Mouse (Mus musculus) myocyte (in vitro differentiated cells): ENCODE data around the gene Atp6v1g3. TPM values are rescaled to one million over a fixed set of nuclear protein-coding genes. Genes with fewer than 3 reads are reported as not detected.

Source experiments
- H3K27me3 ChIP-seq: one replicate; pipeline ENCODE4 v1.6.1; 2011; ENCODE audit not compliant: control insufficient read depth, insufficient read depth, insufficient read length
- H3K36me3 ChIP-seq: one replicate; pipeline ENCODE4 v1.6.1; 2011; ENCODE audit not compliant: control insufficient read depth, insufficient read depth
- H3K4me2 ChIP-seq: one replicate; pipeline ENCODE4 v1.6.1; 2011; ENCODE audit warnings: low read depth, control low read depth
- H3K4me3 ChIP-seq: one replicate; pipeline ENCODE4 v1.5.1; 2011; ENCODE audit warnings: mild to moderate bottlenecking, control low read depth, moderate library complexity
- H3K79me2 ChIP-seq: one replicate; pipeline ENCODE4 v1.6.1; 2011; ENCODE audit not compliant: control insufficient read depth, insufficient read depth
- H3ac ChIP-seq: one replicate; pipeline ENCODE4 v1.6.1; 2011; ENCODE audit not compliant: control insufficient read depth, insufficient read length
- CEBPB ChIP-seq: IDR thresholded peaks from 2 replicates; pipeline ENCODE4 v1.6.1; 2011; ENCODE audit warnings: mild to moderate bottlenecking, moderate library complexity; ENCODE audit not compliant: poor library complexity, insufficient read depth, severe bottlenecking
- E2F4 ChIP-seq: IDR thresholded peaks from one replicate; pipeline ENCODE4 v1.6.1; 2011; ENCODE audit warnings: mild to moderate bottlenecking, control low read depth, moderate library complexity; ENCODE audit not compliant: insufficient read depth
- MAX ChIP-seq: IDR thresholded peaks from one replicate; pipeline ENCODE4 v1.6.1; 2011; ENCODE audit warnings: low read depth, mild to moderate bottlenecking, control low read depth
- MYOD1 ChIP-seq, 3 experiments: IDR thresholded peaks; one replicate each; pipeline ENCODE4 v1.6.1; 2011; ENCODE audit warnings: control low read depth in 2 of 3, low read depth in 2 of 3, mild to moderate bottlenecking in 2 of 3, moderate library complexity in 1 of 3; ENCODE audit not compliant: insufficient read length in 2 of 3, control insufficient read depth in 1 of 3
- MYOG ChIP-seq, 3 experiments: IDR thresholded peaks; one replicate each; pipeline ENCODE4 v1.6.1; 2011; ENCODE audit warnings: control low read depth in 2 of 3, low read depth in 2 of 3, mild to moderate bottlenecking in 2 of 3; ENCODE audit not compliant: insufficient read length in 2 of 3, control insufficient read depth in 1 of 3, insufficient read depth in 1 of 3
- POLR2A ChIP-seq: IDR thresholded peaks from one replicate; pipeline ENCODE4 v1.6.1; 2011; ENCODE audit warnings: low read depth, mild to moderate bottlenecking, control low read depth, moderate library complexity; ENCODE audit not compliant: insufficient read length
- POLR2AphosphoS2 ChIP-seq: IDR thresholded peaks from one replicate; pipeline ENCODE4 v1.6.1; 2011; ENCODE audit warnings: low read depth, control low read depth; ENCODE audit not compliant: insufficient read length
- REST ChIP-seq: IDR thresholded peaks from one replicate; pipeline ENCODE4 v1.6.1; 2011; ENCODE audit warnings: mild to moderate bottlenecking, control low read depth, moderate library complexity; ENCODE audit not compliant: insufficient read depth, insufficient read length
- SRF ChIP-seq: IDR thresholded peaks from one replicate; pipeline ENCODE4 v1.6.1; 2011; ENCODE audit warnings: low read depth; ENCODE audit not compliant: control insufficient read depth, insufficient read length
- TCF12 ChIP-seq: IDR thresholded peaks from one replicate; pipeline ENCODE4 v1.6.1; 2011; ENCODE audit warnings: mild to moderate bottlenecking, control low read depth; ENCODE audit not compliant: poor library complexity, insufficient read depth, severe bottlenecking
- TCF3 ChIP-seq: IDR thresholded peaks from one replicate; pipeline ENCODE4 v1.6.1; 2011; ENCODE audit warnings: low read depth, control low read depth; ENCODE audit not compliant: insufficient read length
- USF1 ChIP-seq: IDR thresholded peaks from one replicate; pipeline ENCODE4 v1.6.1; 2011; ENCODE audit warnings: low read depth, mild to moderate bottlenecking, control low read depth, moderate library complexity
- polyA plus RNA-seq: library from polyadenylated mRNA; unstranded; fragments of >200 nt; fragmentation: generic; extraction: Trizol; gene quantifications from one replicate; pipeline ENCODE4 v1.2.1, GENCODE M21; 2012; ENCODE audit warnings: missing spikeins

Atp6v1g3 gene
- polyA plus RNA-seq, 1 experiment: 0.02 TPM

- Histone ChIP-seq H3K79me2 (no peaks in the 10 kb centered on the region), H3K4me2 (peak overlapping the region; percentile 59), H3K36me3 (no peaks in the 10 kb centered on the region), H3K27me3 (no peaks in the 10 kb centered on the region), H3K4me3 (no peak overlapping the region), H3ac (no peak overlapping the region)
- TF ChIP-seq TCF3: no peak
- peak in 1 of 3 experiments; percentile 71 for TF ChIP-seq MYOG (IDR thresholded peaks at IDR 0.05; ENCODE audit: control insufficient read depth in 1 of 3, insufficient read depth in 1 of 3, insufficient read length in 2 of 3, low read depth in 2 of 3)
- TF ChIP-seq POLR2AphosphoS2: no peak
- TF ChIP-seq E2F4: no peak
- TF ChIP-seq SRF: no peak
- TF ChIP-seq REST: no peak
- TF ChIP-seq MAX: no peak
- TF ChIP-seq MYOD1 (IDR thresholded peaks at IDR 0.05; ENCODE audit: control insufficient read depth in 1 of 3, insufficient read length in 2 of 3, low read depth in 2 of 3): no peak
Measured at GRCm38 (mm10) chr1:138245103-138245502, 28.4 kb upstream of the Atp6v1g3 start.

- no peak for TF ChIP-seq USF1
- no peak for TF ChIP-seq MYOD1 (IDR thresholded peaks at IDR 0.05; ENCODE audit: control insufficient read depth in 1 of 3, insufficient read length in 2 of 3, low read depth in 2 of 3)
- TF ChIP-seq SRF: no peak
- H3K4me3 ChIP-seq: no peak overlapping the region
- H3K36me3 ChIP-seq: no peaks in the 10 kb centered on the region
- peak overlapping the region; percentile 59 for H3K4me2 ChIP-seq
- no peaks in the 10 kb centered on the region for H3K27me3 ChIP-seq
- no peaks in the 10 kb centered on the region for H3K79me2 ChIP-seq
- H3ac ChIP-seq: no peak overlapping the region
Measured at GRCm38 (mm10) chr1:138245533-138245932, 28.0 kb upstream of the Atp6v1g3 start.

GRCm38 (mm10) chr1:138246438-138247164 lies 26.9 kb upstream of the Atp6v1g3 start:
- Histone ChIP-seq H3K79me2 (no peaks in the 10 kb centered on the region), H3K4me2 (no peak overlapping the region), H3ac (no peak overlapping the region), H3K4me3 (no peak overlapping the region), H3K27me3 (no peaks in the 10 kb centered on the region), H3K36me3 (no peaks in the 10 kb centered on the region)
- no peak for TF ChIP-seq CEBPB
- no peak for TF ChIP-seq SRF
- TF ChIP-seq TCF3: no peak
- no peak for TF ChIP-seq USF1
- no peak for TF ChIP-seq POLR2A
- TF ChIP-seq E2F4: no peak

GRCm38 (mm10) chr1:138247699-138248483 lies 25.6 kb upstream of the Atp6v1g3 start:
- TF ChIP-seq TCF3: no peak
- no peak for TF ChIP-seq POLR2AphosphoS2
- TF ChIP-seq E2F4: no peak
- TF ChIP-seq POLR2A: no peak
- TF ChIP-seq SRF: no peak
- no peak for TF ChIP-seq USF1
- TF ChIP-seq CEBPB: no peak
- TF ChIP-seq MYOD1 (IDR thresholded peaks at IDR 0.05; ENCODE audit: control insufficient read depth in 1 of 3, insufficient read length in 2 of 3, low read depth in 2 of 3): no peak
- no peak for TF ChIP-seq MAX
- TF ChIP-seq REST: no peak
- TF ChIP-seq MYOG (IDR thresholded peaks at IDR 0.05; ENCODE audit: control insufficient read depth in 1 of 3, insufficient read depth in 1 of 3, insufficient read length in 2 of 3, low read depth in 2 of 3): no peak
- no peak for TF ChIP-seq TCF12
- Histone ChIP-seq H3K4me2 (no peak overlapping the region), H3K36me3 (no peaks in the 10 kb centered on the region), H3K79me2 (no peaks in the 10 kb centered on the region), H3K4me3 (no peak overlapping the region), H3ac (no peak overlapping the region), H3K27me3 (no peaks in the 10 kb centered on the region)

GRCm38 (mm10) chr1:138248770-138249169 lies 24.8 kb upstream of the Atp6v1g3 start:
- Histone ChIP-seq H3ac (no peak overlapping the region), H3K4me2 (no peak overlapping the region), H3K36me3 (no peaks in the 10 kb centered on the region), H3K79me2 (no peaks in the 10 kb centered on the region), H3K4me3 (no peak overlapping the region), H3K27me3 (no peaks in the 10 kb centered on the region)
- TF ChIP-seq TCF3: no peak
- no peak for TF ChIP-seq CEBPB
- TF ChIP-seq E2F4: no peak
- TF ChIP-seq REST: no peak
- TF ChIP-seq USF1: no peak
- no peak for TF ChIP-seq POLR2AphosphoS2
- no peak for TF ChIP-seq MAX
- TF ChIP-seq MYOG (IDR thresholded peaks at IDR 0.05; ENCODE audit: control insufficient read depth in 1 of 3, insufficient read depth in 1 of 3, insufficient read length in 2 of 3, low read depth in 2 of 3): no peak
- no peak for TF ChIP-seq MYOD1 (IDR thresholded peaks at IDR 0.05; ENCODE audit: control insufficient read depth in 1 of 3, insufficient read length in 2 of 3, low read depth in 2 of 3)
- no peak for TF ChIP-seq SRF
- no peak for TF ChIP-seq POLR2A
- no peak for TF ChIP-seq TCF12
